Mouse (Mus musculus) cerebellum, postnatal 14 days (tissue): ENCODE data around the gene Nr1h2.

ENCODE experiments used
- DNase-seq, 2 experiments: peaks; one replicate each; pipeline ENCODE4 v3.0.0; 2021; ENCODE audit warnings: mixed read lengths in 2 of 2

Gene Nr1h2

GRCm38 (mm10) chr7:44526414-44527154 lies 27.2 kb downstream of the Nr1h2 start:
- DNase-seq = no peak

- DNase-seq = peak; percentile 67 to 78
Measured at GRCm38 (mm10) chr7:44525126-44525832, 28.5 kb downstream of the Nr1h2 start.

- peak in 1 of 2 experiments; percentile 59 for DNase-seq
Measured at GRCm38 (mm10) chr7:44524502-44524901, 29.2 kb downstream of the Nr1h2 start, which contains the start of gene Mybpc2. TSS of gene Mybpc2 (minus strand) at chr7:44524656.

- DNase-seq = no peak
Measured at GRCm38 (mm10) chr7:44523056-44523455, 30.7 kb downstream of the Nr1h2 start.

GRCm38 (mm10) chr7:44521710-44522109 lies 32.0 kb downstream of the Nr1h2 start:
- peak; percentile 82 to 85 for DNase-seq

- no peak for DNase-seq
Measured at GRCm38 (mm10) chr7:44520990-44521389, 32.8 kb downstream of the Nr1h2 start.

- DNase-seq = no peak
Measured at GRCm38 (mm10) chr7:44519240-44519913, 34.4 kb downstream of the Nr1h2 start.

- DNase-seq = no peak
Measured at GRCm38 (mm10) chr7:44507491-44507890, 46.3 kb downstream of the Nr1h2 start.

- DNase-seq = peak; percentile 89 to 94
Measured at GRCm38 (mm10) chr7:44501563-44502115, 52.1 kb downstream of the Nr1h2 start.

GRCm38 (mm10) chr7:44500046-44500445 lies 53.7 kb downstream of the Nr1h2 start:
- no peak for DNase-seq
